Mouse (Mus musculus): ENCODE results near the gene Fam166a. TPM values are rescaled to one million over a fixed set of nuclear protein-coding genes. Genes with fewer than 3 reads are reported as not detected.

Gene Fam166a
- total RNA-seq, 1 experiment = 0.49 TPM

DNA sequence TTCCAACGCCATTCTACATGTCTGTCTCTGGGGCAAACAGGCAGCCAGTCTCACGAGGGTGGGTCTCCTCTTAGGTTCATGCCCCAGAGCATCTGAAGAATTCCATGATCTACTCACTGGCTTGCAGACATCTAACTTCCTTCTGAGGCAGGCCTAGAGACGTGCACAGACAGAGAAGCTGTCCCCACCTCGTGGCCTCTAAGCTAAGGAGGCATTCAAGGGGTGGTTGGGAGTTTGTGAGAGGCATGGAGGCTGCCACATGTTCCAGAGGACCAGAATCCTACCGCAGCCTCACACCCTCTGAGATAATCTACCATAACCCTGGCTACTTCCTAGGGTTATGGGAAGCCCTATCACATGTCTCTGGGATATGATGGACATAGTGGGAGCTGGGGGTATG lies 24.5 kb upstream of the Fam166a start:
- no peak for TF ChIP-seq MAFK (IDR thresholded peaks at IDR 0.05; ENCODE audit: insufficient read depth, low read depth, low read length)
- no peak for TF ChIP-seq ZC3H11A (IDR thresholded peaks at IDR 0.05; ENCODE audit: borderline replicate concordance, low read depth, low read length)
- no peak for TF ChIP-seq ZNF384 (IDR thresholded peaks at IDR 0.05; ENCODE audit: low read depth, low read length)
- no peak for TF ChIP-seq CHD2 (IDR thresholded peaks at IDR 0.05; ENCODE audit: low read depth, low read length)
- TF ChIP-seq HCFC1 (IDR thresholded peaks at IDR 0.05; ENCODE audit: borderline replicate concordance, insufficient read depth, low read length) = no peak
- no peak overlapping the region for H3K27ac ChIP-seq (ENCODE audit: insufficient read depth, low read depth, low read length, poor library complexity, severe bottlenecking)
- no peak for DNase-seq (ENCODE audit: low read depth, low spot score)
- peak overlapping the region; percentile 12; the same call in 1 of the 2 replicates for H3K9ac ChIP-seq (ENCODE audit: insufficient read depth, low read depth, low read length, poor library complexity, severe bottlenecking)
- H3K9me3 ChIP-seq (ENCODE audit: control insufficient read depth, insufficient read depth, low read depth, low read length) = no peaks in the 10 kb centered on the region
- in situ Hi-C loops (cut with MboI; ENCODE audit: low sequenced_read_pairs in 2 of 2, unreplicated experiment in 2 of 2) = no loop called here
- H3K4me3 ChIP-seq (ENCODE audit: insufficient read depth in 1 of 2, low read depth in 1 of 2, low read length in 2 of 2, poor library complexity in 1 of 2, severe bottlenecking in 1 of 2) = no peak overlapping the region
- H3K36me3 ChIP-seq (ENCODE audit: control insufficient read depth, insufficient read depth, low read length, poor library complexity, severe bottlenecking) = peaks cover 3% of the 10 kb centered on the region; the same call in 1 of the 2 replicates
- peaks cover 2 to 22% of the 10 kb centered on the region in 2 experiments; a peak in 2 of 4 replicates for H3K4me1 ChIP-seq (ENCODE audit: control insufficient read depth in 2 of 2, insufficient read depth in 2 of 2, low read length in 2 of 2, poor library complexity in 1 of 2)

DNA sequence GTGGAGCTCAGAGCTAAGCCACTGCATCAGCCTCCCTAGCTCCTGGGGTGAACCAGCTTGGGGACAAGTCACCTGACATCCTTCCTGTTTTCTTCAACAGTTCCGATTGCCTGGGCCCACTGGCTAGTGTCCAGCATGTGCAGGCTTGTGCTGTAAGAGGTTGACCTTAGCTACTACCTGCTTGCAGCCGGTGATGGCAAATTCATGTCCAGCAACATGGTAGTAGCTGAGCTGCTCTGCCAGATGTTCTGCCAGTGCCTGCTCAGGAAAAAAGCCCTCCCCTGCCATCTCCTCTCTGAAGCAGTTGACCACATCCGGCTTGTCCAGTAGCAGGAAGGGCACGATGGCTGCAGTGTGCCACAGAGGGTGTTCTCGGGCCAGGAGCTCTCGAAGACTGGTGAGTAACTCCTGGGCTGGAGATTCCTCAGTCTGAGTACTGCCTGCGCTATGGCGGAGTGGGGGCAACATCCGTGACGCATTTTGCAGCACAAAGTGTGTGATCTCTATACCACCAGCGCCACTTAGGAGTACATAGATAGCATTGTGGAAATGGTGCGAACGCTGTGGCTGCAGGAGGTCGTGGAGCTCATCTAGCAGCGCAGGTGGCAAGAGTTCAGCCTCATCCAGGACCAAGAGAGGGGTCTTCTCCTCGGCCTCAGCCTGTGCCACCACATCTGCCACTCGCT lies 23.9 kb upstream of the Fam166a start:
- no peak for DNase-seq (ENCODE audit: low read depth, low spot score)
- peaks cover 4% of the 10 kb centered on the region; the same call in 1 of the 2 replicates for H3K36me3 ChIP-seq (ENCODE audit: control insufficient read depth, insufficient read depth, low read length, poor library complexity, severe bottlenecking)
- TF ChIP-seq CHD2 (IDR thresholded peaks at IDR 0.05; ENCODE audit: low read depth, low read length) = no peak
- no peak for TF ChIP-seq HCFC1 (IDR thresholded peaks at IDR 0.05; ENCODE audit: borderline replicate concordance, insufficient read depth, low read length)
- no peak for TF ChIP-seq ZC3H11A (IDR thresholded peaks at IDR 0.05; ENCODE audit: borderline replicate concordance, low read depth, low read length)
- TF ChIP-seq ZNF384 (IDR thresholded peaks at IDR 0.05; ENCODE audit: low read depth, low read length) = no peak
- TF ChIP-seq MAFK (IDR thresholded peaks at IDR 0.05; ENCODE audit: insufficient read depth, low read depth, low read length) = no peak
- peak overlapping the region; percentile 72; the same call in 1 of the 2 replicates for H3K9ac ChIP-seq (ENCODE audit: insufficient read depth, low read depth, low read length, poor library complexity, severe bottlenecking)
- in situ Hi-C loops (cut with MboI; ENCODE audit: low sequenced_read_pairs in 2 of 2, unreplicated experiment in 2 of 2) = no loop called here
- peak overlapping the region; percentile 66 to 67 for H3K4me3 ChIP-seq (ENCODE audit: insufficient read depth in 1 of 2, low read depth in 1 of 2, low read length in 2 of 2, poor library complexity in 1 of 2, severe bottlenecking in 1 of 2)
- no peaks in the 10 kb centered on the region for H3K9me3 ChIP-seq (ENCODE audit: control insufficient read depth, insufficient read depth, low read depth, low read length)
- peaks cover 2 to 22% of the 10 kb centered on the region in 2 experiments; a peak in 2 of 4 replicates for H3K4me1 ChIP-seq (ENCODE audit: control insufficient read depth in 2 of 2, insufficient read depth in 2 of 2, low read length in 2 of 2, poor library complexity in 1 of 2)
- H3K27ac ChIP-seq (ENCODE audit: insufficient read depth, low read depth, low read length, poor library complexity, severe bottlenecking) = no peak overlapping the region

DNA sequence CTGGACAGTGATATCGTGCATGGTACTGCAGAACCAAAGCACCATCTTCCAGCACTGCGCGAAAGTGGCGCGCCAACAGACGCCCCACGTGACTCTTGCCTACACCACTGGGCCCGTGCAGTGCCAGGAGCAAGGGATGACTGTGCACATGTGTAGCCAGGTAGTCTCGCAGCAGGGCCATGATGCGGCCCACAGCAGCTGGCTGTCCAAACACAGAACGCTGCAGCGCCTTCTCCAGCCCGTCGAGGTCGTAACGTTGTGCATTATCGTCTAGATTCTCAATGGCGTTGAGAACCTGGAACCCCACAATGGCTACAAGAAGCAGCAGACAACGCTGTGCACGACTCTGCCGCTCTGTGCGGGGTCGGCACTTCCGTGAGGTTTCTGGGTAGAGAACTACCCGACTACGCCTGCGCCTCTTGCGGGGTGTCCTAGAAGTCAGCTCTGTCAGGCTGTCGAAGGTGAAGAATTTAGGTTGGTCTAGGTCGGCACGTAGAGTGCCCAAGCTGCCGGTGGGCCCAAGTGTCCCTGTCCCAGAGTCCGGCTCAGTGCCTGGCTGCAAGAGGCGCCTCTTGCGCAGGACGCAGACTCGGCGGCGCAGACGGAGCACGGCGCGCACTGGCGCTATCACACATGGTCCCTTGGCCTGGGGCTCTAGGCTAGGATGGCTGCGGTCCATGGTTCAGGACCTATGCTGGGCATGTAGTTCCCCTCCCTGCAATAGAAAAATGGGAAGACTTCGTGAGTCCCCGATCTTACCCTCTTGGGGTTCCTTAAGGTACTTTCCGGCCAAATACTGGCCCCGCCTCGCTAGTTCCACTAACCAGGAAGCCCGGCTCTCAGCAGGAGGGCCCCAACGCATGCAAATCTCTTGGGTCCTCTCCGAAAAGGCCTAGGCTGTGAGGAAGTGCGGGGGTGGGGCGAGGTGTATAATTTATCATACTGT lies 23.1 kb upstream of the Fam166a start:
- H3K9ac ChIP-seq (ENCODE audit: insufficient read depth, low read depth, low read length, poor library complexity, severe bottlenecking) = peak overlapping the region; percentile 72
- peak overlapping the region; percentile 45; the same call in 1 of the 2 replicates for H3K27ac ChIP-seq (ENCODE audit: insufficient read depth, low read depth, low read length, poor library complexity, severe bottlenecking)
- in situ Hi-C loops (cut with MboI; ENCODE audit: low sequenced_read_pairs in 2 of 2, unreplicated experiment in 2 of 2) = no loop called here

DNA sequence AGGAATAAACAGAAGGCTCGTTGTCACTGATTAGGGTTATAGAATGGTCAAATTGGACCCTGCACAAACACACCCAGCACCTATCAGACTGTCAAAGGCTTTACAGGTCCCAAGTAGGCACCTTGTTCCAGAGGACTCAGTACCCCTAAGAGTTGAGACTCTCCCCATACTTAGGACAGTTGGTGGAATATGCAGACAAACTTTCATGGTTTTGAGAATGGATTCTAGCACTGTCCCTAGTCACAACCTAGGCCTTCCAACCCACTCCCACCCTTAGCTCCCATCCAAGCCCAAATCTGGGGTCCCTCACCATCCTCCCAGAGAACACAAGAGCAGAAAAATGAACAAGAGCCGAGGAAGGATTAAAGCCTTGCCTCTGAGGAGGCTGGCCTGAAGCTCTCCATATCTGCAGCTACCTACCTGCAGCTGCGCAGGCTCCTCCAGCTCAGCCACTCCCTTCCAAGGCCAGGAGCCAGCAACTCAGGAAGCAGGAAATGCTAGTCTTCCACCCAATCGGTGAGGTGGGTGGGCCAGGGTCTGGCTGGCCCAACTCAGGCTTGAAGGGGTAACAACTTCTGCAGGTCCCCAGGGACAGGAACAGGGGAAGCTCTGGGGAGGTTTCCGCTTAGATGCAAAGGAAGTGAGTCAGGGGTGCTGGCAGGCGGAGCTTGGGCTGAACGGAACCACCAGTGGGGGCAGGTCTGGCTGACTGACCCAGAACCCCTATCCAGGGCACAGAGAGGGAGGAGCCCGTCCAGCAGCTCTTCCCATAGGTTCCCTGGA lies 22.2 kb upstream of the Fam166a start, which contains the start of gene Tor4a:
Tor4a (minus strand) TSS at position 715 of the 783 bp plus-strand sequence.
- Histone ChIP-seq H3K9me3 (ENCODE audit: control insufficient read depth, insufficient read depth, low read depth, low read length) (no peaks in the 10 kb centered on the region), H3K27ac (ENCODE audit: insufficient read depth, low read depth, low read length, poor library complexity, severe bottlenecking) (peak within 1 kb of the TSS; percentile 63; the same call in 1 of the 2 replicates), H3K4me3 (ENCODE audit: insufficient read depth in 1 of 2, low read depth in 1 of 2, low read length in 2 of 2, poor library complexity in 1 of 2, severe bottlenecking in 1 of 2) (peak within 1 kb of the TSS; percentile 66 to 67), H3K4me1 (ENCODE audit: control insufficient read depth in 2 of 2, insufficient read depth in 2 of 2, low read length in 2 of 2, poor library complexity in 1 of 2) (peaks cover 2 to 22% of the 10 kb centered on the region in 2 experiments; a peak in 2 of 4 replicates), H3K36me3 (ENCODE audit: control insufficient read depth, insufficient read depth, low read length, poor library complexity, severe bottlenecking) (peaks cover 19% of the 10 kb centered on the region), H3K9ac (ENCODE audit: insufficient read depth, low read depth, low read length, poor library complexity, severe bottlenecking) (peak within 1 kb of the TSS; percentile 72)
- DNase-seq (ENCODE audit: low read depth, low spot score) = no peak
- in situ Hi-C loops (cut with MboI; ENCODE audit: low sequenced_read_pairs in 2 of 2, unreplicated experiment in 2 of 2) = no loop called here
- TF ChIP-seq ZNF384 (IDR thresholded peaks at IDR 0.05; ENCODE audit: low read depth, low read length) = no peak
- TF ChIP-seq CHD2 (IDR thresholded peaks at IDR 0.05; ENCODE audit: low read depth, low read length) = no peak
- no peak for TF ChIP-seq HCFC1 (IDR thresholded peaks at IDR 0.05; ENCODE audit: borderline replicate concordance, insufficient read depth, low read length)
- no peak for TF ChIP-seq ZC3H11A (IDR thresholded peaks at IDR 0.05; ENCODE audit: borderline replicate concordance, low read depth, low read length)
- no peak for TF ChIP-seq MAFK (IDR thresholded peaks at IDR 0.05; ENCODE audit: insufficient read depth, low read depth, low read length)

More for the DNA sequence above, 23.1 kb upstream of the Fam166a start:
- Histone ChIP-seq H3K4me3 (ENCODE audit: insufficient read depth in 1 of 2, low read depth in 1 of 2, low read length in 2 of 2, poor library complexity in 1 of 2, severe bottlenecking in 1 of 2) (peak overlapping the region; percentile 66 to 67), H3K9me3 (ENCODE audit: control insufficient read depth, insufficient read depth, low read depth, low read length) (no peaks in the 10 kb centered on the region), H3K36me3 (ENCODE audit: control insufficient read depth, insufficient read depth, low read length, poor library complexity, severe bottlenecking) (peaks cover 13% of the 10 kb centered on the region), H3K4me1 (ENCODE audit: control insufficient read depth in 2 of 2, insufficient read depth in 2 of 2, low read length in 2 of 2, poor library complexity in 1 of 2) (peaks cover 2 to 22% of the 10 kb centered on the region in 2 experiments; a peak in 2 of 4 replicates)
- TF ChIP-seq MAFK (IDR thresholded peaks at IDR 0.05; ENCODE audit: insufficient read depth, low read depth, low read length) = no peak
- TF ChIP-seq CHD2 (IDR thresholded peaks at IDR 0.05; ENCODE audit: low read depth, low read length) = no peak
- TF ChIP-seq HCFC1 (IDR thresholded peaks at IDR 0.05; ENCODE audit: borderline replicate concordance, insufficient read depth, low read length) = no peak
- TF ChIP-seq ZNF384 (IDR thresholded peaks at IDR 0.05; ENCODE audit: low read depth, low read length) = no peak
- no peak for TF ChIP-seq ZC3H11A (IDR thresholded peaks at IDR 0.05; ENCODE audit: borderline replicate concordance, low read depth, low read length)
- no peak for DNase-seq (ENCODE audit: low read depth, low spot score)

All from ES-E14 (cell line).